Mouse (Mus musculus) E14TG2a.4 (cell line): Measurements from ENCODE around the gene Smtnl2.
A peak's percentile ranks its signal among the peaks of the same experiment; 100 is the strongest.

ENCODE experiments used
- H3K27me3 ChIP-seq: 2 replicates; pipeline ENCODE4 v1.6.1; 2014; ENCODE audit warnings: low read length, control low read depth; ENCODE audit not compliant: insufficient read depth
- H3K36me3 ChIP-seq: 2 replicates; pipeline ENCODE4 v1.6.1; 2014; ENCODE audit warnings: low read length, control low read depth; ENCODE audit not compliant: insufficient read depth
- H3K4me1 ChIP-seq: replicated peaks from 2 replicates; pipeline ENCODE4 v1.6.1; 2014; ENCODE audit warnings: low read depth, low read length, control low read depth
- H3K4me3 ChIP-seq: replicated peaks from 2 replicates; pipeline ENCODE4 v1.5.1; 2014; ENCODE audit warnings: mild to moderate bottlenecking, low read length
- H3K9me3 ChIP-seq: 2 replicates; pipeline ENCODE4 v1.6.1; 2014; ENCODE audit warnings: low read length, control low read depth
- CTCF ChIP-seq: conservative IDR thresholded peaks from 2 replicates; pipeline ENCODE4 v1.5.1; 2014; ENCODE audit warnings: low read length
- NANOG ChIP-seq: IDR thresholded peaks from 2 replicates; pipeline ENCODE4 v1.6.1; 2014; ENCODE audit warnings: borderline replicate concordance, low read length, mixed read lengths
- POU5F1 ChIP-seq: IDR thresholded peaks from 2 replicates; pipeline ENCODE4 v1.6.1; 2014; ENCODE audit warnings: low read length, borderline replicate concordance

Gene Smtnl2

DNA sequence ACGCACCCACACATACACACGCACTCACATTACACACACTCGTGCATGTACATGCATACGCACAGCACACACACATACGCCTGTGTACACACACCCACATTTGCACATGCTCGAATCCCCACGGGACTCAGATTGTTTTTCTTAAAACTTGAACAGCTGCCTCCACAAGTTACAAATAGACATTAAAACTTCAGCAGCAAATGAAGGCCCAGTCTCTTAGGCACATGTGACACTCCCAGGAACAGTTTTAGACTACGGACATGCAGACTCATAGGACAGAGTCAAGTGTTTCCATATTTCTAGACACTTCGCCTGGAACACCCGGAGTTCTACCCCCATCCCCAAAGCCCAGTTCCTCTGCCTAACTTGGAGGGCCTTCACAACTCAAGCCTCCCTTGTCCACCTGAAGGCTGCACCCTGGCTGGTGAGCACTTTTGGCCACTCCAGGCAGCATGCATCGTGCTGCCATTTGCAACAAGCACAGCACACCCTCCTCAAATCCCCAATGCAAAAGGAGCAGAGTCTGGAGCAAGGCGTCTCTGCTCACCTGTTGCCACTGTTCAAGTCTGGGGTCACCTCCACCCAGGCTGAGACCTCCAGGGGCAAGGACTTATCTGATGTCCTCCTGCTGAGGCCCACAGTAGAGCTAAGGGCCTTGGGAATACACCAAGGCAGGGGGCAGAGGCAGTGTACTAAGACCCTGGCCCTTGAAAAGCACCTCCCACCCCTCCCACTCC, 1.7 kb downstream of the Smtnl2 start:
- TF ChIP-seq NANOG, result no peak
- Histone ChIP-seq H3K4me1 (peaks cover 76% of the 10 kb centered on the region), H3K4me3 (peak overlapping the region; percentile 99), H3K27me3 (peaks cover 12% of the 10 kb centered on the region), H3K36me3 (peaks cover 16% of the 10 kb centered on the region), H3K9me3 (no peaks in the 10 kb centered on the region)

GRCm38 (mm10) chr11:72408451-72409170, 2.9 kb downstream of the Smtnl2 start:
- Histone ChIP-seq H3K36me3 (peaks cover 28% of the 10 kb centered on the region), H3K4me1 (peaks cover 82% of the 10 kb centered on the region), H3K4me3 (peak overlapping the region; percentile 99), H3K9me3 (no peaks in the 10 kb centered on the region), H3K27me3 (0 out of 2 replicates have a peak, but pooled peaks cover under 1% of the 10 kb centered on the region)
- TF ChIP-seq CTCF (no peak), NANOG (no peak), POU5F1 (no peak)

GRCm38 (mm10) chr11:72407574-72407973, 3.9 kb downstream of the Smtnl2 start:
- H3K4me3 ChIP-seq, result peak overlapping the region; percentile 8; the same call in 1 of the 2 replicates
- H3K9me3 ChIP-seq, result no peaks in the 10 kb centered on the region
- TF ChIP-seq POU5F1 (no peak), CTCF (no peak), NANOG (no peak)
- peaks cover 38% of the 10 kb centered on the region for H3K36me3 ChIP-seq
- H3K4me1 ChIP-seq, result peaks cover 82% of the 10 kb centered on the region
- no peaks in the 10 kb centered on the region for H3K27me3 ChIP-seq

GRCm38 (mm10) chr11:72407081-72407480, 4.4 kb downstream of the Smtnl2 start:
- Histone ChIP-seq H3K4me3 (peak overlapping the region; percentile 37; the same call in 1 of the 2 replicates), H3K27me3 (no peaks in the 10 kb centered on the region), H3K4me1 (peaks cover 84% of the 10 kb centered on the region), H3K36me3 (peaks cover 43% of the 10 kb centered on the region), H3K9me3 (no peaks in the 10 kb centered on the region)
- TF ChIP-seq CTCF (no peak), NANOG (no peak), POU5F1 (no peak)

GRCm38 (mm10) chr11:72406079-72406675, 5.3 kb downstream of the Smtnl2 start:
- H3K9me3 ChIP-seq, result no peaks in the 10 kb centered on the region
- peak overlapping the region; percentile 37; the same call in 1 of the 2 replicates for H3K4me3 ChIP-seq
- no peaks in the 10 kb centered on the region for H3K27me3 ChIP-seq
- TF ChIP-seq CTCF, result no peak
- TF ChIP-seq NANOG, result no peak
- TF ChIP-seq POU5F1, result no peak
- peaks cover 89% of the 10 kb centered on the region for H3K4me1 ChIP-seq
- H3K36me3 ChIP-seq, result peaks cover 51% of the 10 kb centered on the region

GRCm38 (mm10) chr11:72405532-72405931, 6.0 kb downstream of the Smtnl2 start:
- peaks cover 95% of the 10 kb centered on the region for H3K4me1 ChIP-seq
- no peak for TF ChIP-seq POU5F1
- TF ChIP-seq CTCF, result no peak
- TF ChIP-seq NANOG, result no peak
- H3K36me3 ChIP-seq, result peaks cover 57% of the 10 kb centered on the region
- no peaks in the 10 kb centered on the region for H3K9me3 ChIP-seq
- peak overlapping the region; percentile 32; the same call in 1 of the 2 replicates for H3K4me3 ChIP-seq
- no peaks in the 10 kb centered on the region for H3K27me3 ChIP-seq

DNA sequence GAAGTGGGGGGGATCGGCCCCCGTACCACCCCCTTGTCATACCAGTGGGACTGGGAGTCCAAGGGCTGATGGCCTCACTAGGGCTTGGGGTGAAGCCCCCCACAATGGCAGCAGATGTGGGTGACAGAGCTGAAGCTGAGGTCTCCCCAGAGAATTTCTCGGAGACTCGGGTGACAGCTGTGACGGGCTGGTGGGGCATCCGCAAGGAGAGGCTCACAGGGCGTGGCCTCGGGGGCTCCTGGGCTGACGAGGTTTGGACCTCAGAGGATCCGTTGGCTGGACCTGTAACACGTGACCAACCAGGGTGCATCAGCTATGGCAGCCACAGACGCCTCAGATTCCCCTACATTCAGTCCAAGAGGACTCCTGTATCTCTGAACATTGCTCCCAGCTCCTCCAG, 8.5 kb downstream of the Smtnl2 start:
- H3K4me3 ChIP-seq, result peak overlapping the region; percentile 50
- no peak for TF ChIP-seq NANOG
- TF ChIP-seq POU5F1, result no peak
- H3K27me3 ChIP-seq, result no peaks in the 10 kb centered on the region
- no peaks in the 10 kb centered on the region for H3K9me3 ChIP-seq
- peaks cover 80% of the 10 kb centered on the region for H3K36me3 ChIP-seq
- peaks cover 98% of the 10 kb centered on the region for H3K4me1 ChIP-seq

GRCm38 (mm10) chr11:72402017-72402416, 9.5 kb downstream of the Smtnl2 start:
- Histone ChIP-seq H3K4me3 (peak overlapping the region; percentile 50), H3K9me3 (no peaks in the 10 kb centered on the region), H3K4me1 (peaks cover 98% of the 10 kb centered on the region), H3K36me3 (peaks cover 88% of the 10 kb centered on the region), H3K27me3 (no peaks in the 10 kb centered on the region)
- TF ChIP-seq CTCF (no peak), POU5F1 (no peak), NANOG (no peak)
